Mouse (Mus musculus): ENCODE data around the gene Ubash3b.

Ubash3b gene

DNA sequence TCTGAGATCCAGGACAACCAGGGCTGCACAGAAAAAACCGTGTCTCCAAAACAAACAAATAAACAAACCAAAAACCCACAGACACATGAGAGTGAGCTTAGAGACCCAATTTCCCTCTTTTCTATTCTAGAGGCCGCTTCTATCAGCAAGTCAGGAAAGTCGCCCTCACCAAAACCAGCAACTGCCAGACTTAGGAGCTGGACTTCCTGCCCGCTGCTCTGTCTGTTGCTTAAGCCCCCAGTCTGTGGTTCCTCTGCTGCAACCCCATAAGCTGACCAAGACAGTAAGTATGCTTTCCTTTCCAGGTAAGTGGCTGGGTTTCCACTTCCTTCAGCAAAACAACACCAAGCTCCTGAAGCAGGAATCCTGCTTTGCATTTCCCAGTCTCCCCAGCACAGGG lies 26.6 kb downstream of the Ubash3b start:
- DNase-seq = no peak

DNA sequence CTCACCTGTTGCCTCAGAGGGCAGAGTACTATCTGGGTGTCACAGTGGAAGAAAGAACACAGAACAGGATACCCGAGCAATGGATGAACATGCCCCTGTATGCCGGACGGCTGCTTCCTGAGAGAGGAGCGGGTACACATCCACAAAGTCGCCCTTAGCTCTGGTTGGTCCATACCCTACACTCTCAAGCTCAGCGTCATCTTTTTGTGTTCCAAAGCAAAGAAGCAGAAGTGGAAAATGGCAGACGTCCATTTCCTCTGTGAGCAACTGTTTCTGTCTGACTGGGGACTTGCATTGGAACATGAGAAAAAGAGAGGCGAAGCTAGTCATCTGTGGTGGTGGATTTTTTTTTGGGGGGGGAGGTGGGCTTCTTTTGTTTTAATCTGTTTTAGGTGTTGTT lies 30.9 kb downstream of the Ubash3b start:
- no peak for DNase-seq

GRCm38 (mm10) chr9:41129802-41130480 lies 31.6 kb downstream of the Ubash3b start:
- no peak for DNase-seq

DNA sequence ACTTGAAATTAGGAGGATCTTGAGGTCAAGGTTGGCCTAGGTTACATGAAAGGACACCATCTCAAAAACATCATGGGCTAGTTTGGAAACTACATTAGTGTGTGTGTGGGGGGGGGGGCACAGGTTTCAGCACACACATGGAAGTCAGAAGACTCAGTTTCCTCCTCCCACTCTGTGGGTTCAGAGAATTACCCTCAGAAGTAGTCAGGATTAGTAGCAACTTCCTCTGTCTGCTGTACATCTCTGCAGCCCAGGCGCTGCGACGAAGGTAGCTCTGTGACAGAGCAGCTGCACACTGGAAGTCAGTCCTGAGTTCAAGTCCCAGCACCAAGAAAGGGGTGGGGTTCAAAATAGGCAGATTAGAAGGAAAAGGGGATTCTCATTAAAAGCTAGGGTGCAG lies 32.2 kb downstream of the Ubash3b start:
- no peak for DNase-seq

DNA sequence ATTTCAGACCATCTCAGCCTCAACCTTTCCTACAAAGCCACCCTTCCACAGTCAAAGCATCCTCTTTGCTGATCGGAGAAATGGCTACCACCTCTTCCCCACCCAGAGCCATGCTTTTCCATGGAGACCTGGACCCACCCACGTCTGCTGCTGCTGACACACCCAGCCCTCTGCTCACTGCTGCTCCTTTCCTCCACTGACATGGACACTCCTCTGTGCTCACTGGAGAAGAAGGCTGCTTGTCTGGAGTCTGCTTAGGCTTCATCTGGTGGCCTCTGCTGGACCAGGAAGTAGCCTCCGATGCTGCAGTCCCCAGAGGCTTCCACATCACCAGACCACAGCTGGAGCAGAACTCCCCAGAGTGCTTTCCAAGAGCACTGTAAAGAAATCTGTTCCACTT lies 34.8 kb downstream of the Ubash3b start:
- no peak for DNase-seq

GRCm38 (mm10) chr9:41124305-41124704 lies 37.2 kb downstream of the Ubash3b start:
- DNase-seq = no peak

DNA sequence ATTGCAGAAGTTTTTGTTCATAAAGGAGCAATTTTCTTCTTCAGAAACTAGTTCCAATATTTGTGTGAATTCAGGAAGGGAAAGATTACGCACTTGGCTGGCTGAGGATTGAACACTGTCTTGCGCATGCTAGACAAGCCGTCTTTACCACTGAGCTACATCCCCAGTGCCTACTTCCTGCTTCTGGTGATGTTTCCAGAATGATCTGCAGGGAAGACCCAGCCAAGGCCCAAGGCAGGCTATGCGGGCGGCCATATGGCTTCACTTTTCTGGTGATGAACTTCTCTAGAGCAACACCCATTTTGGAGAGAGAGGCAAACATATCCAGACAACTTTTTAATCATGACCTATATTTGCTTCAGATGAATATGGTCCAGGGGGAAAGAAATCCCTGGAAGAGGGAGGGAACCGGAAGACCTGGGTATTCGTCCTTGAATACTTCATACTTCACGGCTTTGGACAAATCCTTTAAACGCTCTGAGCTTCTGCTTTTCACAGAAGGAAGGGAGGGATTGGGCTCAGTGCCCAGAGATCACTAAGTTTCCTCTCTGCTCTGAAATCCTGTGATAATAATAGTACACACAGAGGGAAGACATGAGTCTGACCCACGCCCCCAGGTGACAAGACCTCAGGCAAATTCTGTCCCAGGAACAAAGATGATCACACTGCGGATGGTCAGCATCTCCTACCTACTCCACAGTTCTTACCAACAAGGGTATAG lies 38.9 kb downstream of the Ubash3b start:
- DNase-seq = peak; percentile 53

GRCm38 (mm10) chr9:41121701-41122354 lies 39.7 kb downstream of the Ubash3b start:
- no peak for DNase-seq

GRCm38 (mm10) chr9:41119958-41120357 lies 41.5 kb downstream of the Ubash3b start:
- no peak for DNase-seq

- no peak for DNase-seq
Observed at GRCm38 (mm10) chr9:41118065-41118464, 43.4 kb downstream of the Ubash3b start.

GRCm38 (mm10) chr9:41116126-41116525 lies 45.4 kb downstream of the Ubash3b start:
- DNase-seq = no peak

- no peak for DNase-seq
Observed at GRCm38 (mm10) chr9:41114367-41114766, 47.1 kb downstream of the Ubash3b start.

- no peak for DNase-seq
Observed at GRCm38 (mm10) chr9:41109749-41110148, 51.7 kb downstream of the Ubash3b start.

GRCm38 (mm10) chr9:41108324-41109180 lies 52.9 kb downstream of the Ubash3b start:
- peak; percentile 75 for DNase-seq

DNA sequence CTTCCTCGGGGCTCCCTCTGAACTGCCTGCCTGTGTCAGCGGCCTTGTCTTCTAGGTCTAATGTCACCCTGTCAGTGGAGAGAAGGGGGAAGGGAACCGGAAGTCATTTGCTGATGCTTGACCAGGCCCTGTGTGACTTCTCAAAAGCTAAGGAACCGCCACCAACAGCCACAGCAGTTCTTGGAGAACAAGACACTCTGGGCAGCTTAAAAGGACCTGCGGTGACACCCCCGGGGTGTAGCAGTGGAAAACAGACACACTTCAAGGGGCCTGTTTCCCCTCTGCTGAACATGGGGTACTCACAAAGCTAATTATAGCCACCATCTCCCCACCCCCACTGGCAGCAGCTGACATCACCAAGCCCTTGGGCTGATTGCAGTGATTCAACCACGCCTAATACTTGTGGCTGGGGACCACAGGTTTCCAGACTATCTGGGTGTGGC lies 56.3 kb downstream of the Ubash3b start:
- no peak for DNase-seq

DNA sequence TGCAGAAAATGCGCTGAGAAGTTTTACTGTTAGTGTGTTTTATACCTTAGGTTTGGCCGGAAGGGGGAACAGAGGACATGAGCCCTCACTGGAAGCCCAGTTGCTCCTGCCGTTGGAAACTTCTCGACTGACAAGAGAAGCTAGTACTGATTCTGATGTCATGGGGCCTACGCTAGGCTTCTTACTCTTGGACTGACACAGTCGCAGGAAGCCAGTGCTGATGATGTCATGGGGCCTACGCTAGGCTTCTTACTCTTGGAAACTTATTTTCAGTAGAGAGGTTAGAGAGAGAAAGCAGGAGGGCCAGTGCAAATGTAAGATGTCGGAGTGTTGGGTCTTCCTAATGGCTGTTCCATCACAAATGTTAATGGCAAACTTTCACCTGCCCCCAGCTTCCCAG lies 57.8 kb downstream of the Ubash3b start:
- no peak for DNase-seq

DNA sequence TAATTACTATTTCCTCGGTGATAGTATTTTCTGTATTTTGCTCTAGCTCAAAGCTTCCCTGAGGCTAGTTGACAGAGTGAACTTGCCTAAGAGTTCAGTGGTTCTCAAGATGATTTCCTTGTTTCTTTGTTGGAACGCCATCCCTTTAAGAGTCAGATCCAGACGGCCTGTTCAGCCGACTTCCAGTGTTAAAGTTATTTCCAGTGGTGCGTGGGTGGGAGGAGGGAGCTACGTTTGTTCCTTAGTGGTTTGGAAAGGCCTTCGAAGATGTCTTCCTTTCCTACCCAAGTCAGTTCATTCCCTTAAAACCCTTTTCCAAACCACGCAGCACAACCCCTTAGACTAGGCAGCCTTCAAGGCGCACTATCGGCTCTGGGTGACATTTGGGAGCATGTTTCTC lies 58.9 kb downstream of the Ubash3b start:
- DNase-seq = peak; percentile 37

DNA sequence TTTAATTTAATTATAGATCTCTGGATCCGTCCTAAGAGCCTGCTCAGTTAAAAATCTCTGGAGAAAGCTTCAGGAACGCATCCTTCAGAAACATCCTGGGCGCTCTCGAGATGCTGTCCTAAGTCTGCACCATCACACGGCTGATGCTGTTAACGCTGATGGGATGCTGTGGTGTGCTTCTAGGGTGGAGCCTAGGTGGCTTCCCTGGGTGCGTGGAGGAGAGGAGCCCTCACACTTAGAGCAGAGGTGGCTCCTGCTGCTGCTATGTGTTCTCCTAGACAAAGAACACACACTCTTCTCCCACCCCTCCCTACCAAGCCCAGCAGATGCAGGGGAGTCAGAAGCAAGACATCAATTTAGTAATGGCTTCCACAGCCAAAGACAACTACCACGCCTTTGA lies 61.6 kb downstream of the Ubash3b start:
- no peak for DNase-seq

GRCm38 (mm10) chr9:41099067-41099466 lies 62.4 kb downstream of the Ubash3b start:
- DNase-seq = no peak

GRCm38 (mm10) chr9:41098065-41098464 lies 63.4 kb downstream of the Ubash3b start:
- DNase-seq = no peak

DNA sequence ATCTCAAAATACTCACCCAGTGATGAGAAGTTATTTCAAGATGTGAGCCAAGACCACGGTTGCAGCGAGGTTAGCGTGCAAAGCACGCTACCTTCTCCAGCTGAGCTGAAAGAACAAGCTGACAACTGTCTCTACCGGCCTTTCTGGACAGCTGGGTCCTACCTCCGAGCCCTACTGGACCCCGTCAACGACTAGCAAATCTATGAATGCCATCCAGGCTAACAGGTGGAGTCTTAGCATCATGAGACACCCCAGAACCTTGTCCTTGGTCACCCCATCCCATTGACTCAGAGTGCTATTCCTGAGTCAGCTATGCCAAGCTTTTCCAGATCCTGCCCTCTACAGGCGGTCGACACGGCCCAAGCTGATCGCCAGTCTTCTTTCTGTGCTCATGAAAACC lies 69.5 kb downstream of the Ubash3b start:
- DNase-seq = no peak

DNA sequence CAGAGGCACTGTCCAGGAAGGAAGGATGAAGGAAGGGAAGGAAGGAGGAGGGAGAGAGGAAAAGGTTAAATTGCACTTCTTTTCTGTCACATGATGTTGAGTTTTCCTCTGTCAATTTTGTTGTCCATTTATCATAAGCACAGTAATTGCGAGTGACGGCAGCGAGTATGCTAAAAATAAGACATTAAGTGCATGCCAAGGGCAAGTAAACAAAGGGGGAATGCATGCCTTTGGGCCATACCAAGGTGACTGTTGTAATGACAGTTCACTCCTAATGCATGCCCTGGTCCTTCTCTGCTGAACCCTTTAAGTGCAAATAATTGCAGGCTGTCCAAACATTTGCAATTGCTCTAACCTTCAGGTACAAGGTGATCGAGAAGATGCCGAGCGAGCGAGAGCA lies 70.3 kb downstream of the Ubash3b start:
- DNase-seq = peak; percentile 32

GRCm38 (mm10) chr9:41087831-41088383 lies 73.6 kb downstream of the Ubash3b start:
- DNase-seq = peak; percentile 72

Measured in kidney, adult 9 months (tissue).